ENCODE assay signal across 8 mouse cellular contexts in the genomic region with DNA sequence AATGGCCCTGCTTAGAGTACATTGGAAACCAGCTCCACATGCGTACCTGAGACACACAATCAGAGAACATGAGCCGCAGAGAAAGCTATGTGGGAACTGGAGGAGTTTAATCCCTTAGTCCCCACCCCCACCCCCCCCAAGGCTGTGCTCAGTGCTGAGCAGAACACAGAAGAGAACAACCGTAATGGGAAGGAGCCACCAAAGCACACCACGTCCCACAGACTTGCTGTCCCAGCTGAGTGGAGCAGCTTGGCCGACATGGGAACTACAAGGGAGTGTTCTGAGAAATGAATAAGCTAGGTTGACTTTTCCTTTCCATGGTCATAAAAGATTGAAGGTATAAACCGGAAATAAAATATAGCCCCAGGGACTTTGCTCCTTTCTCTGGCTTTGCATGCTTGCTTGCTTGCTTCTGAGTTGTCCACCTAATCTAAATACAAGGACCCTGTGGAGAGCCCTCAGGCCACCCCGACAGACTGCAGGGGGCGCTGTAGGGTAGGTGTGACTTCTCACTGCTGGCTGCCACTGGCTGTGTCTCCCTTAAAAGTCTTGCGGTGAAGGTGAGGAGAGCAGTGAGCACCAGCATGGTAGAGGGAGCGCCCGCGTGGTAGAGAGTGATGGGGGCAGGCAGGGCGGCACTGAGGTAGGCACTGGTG.
DNase-seq lines count a peak whose midpoint lies in the region; ATAC-seq and TF ChIP-seq lines count a peak whose summit lies in the region.

No protein-coding gene starts in this region.

- H3K27me3 ChIP-seq in lung, embryonic 14.5 days (ENCODE audit: insufficient read depth, low read length): no peaks in the 10 kb centered on the region
- H3K27me3 ChIP-seq in intestine, embryonic 15.5 days (replicated peaks): no peaks in the 10 kb centered on the region

- ATAC-seq in lung, embryonic 14.5 days (ENCODE audit: insufficient read depth): no peak
- ATAC-seq in intestine, embryonic 15.5 days: peak; percentile 46

- no peak overlapping the region for H3K27ac ChIP-seq in lung, embryonic 14.5 days (ENCODE audit: low read depth)
- H3K27ac ChIP-seq in bone marrow, adult 2 months (ENCODE audit: control insufficient read depth, insufficient read depth, low read depth, low read length, poor library complexity): no peak overlapping the region
- H3K27ac ChIP-seq in intestine, embryonic 15.5 days: no peak overlapping the region

- no peak overlapping the region for H3K4me3 ChIP-seq in lung, embryonic 14.5 days (ENCODE audit: low read depth, low read length)
- no peak overlapping the region for H3K4me3 ChIP-seq in lung, adult 2 months (replicated peaks; ENCODE audit: extremely low read depth, low read depth, low read length)
- H3K4me3 ChIP-seq in bone marrow, adult 2 months (replicated peaks; ENCODE audit: control insufficient read depth, low read depth, low read length): peak overlapping the region; percentile 29
- H3K4me3 ChIP-seq in intestine, embryonic 15.5 days (replicated peaks): no peak overlapping the region

- no peak overlapping the region for H3K4me2 ChIP-seq in lung, embryonic 14.5 days
- H3K4me2 ChIP-seq in intestine, embryonic 15.5 days (replicated peaks): no peak overlapping the region

- no peak for TF ChIP-seq POLR2A in lung, adult 2 months (IDR thresholded peaks at IDR 0.05; ENCODE audit: borderline replicate concordance, extremely low read depth, low read depth, low read length)
- TF ChIP-seq POLR2A in bone marrow, adult 2 months (IDR thresholded peaks at IDR 0.05; ENCODE audit: borderline replicate concordance, control insufficient read depth, low read depth, low read length): no peak

- WGBS in lung, embryonic 14.5 days: 56% methylated on average over 13 of the region's 13 CpGs
- WGBS in lung, adult 2 months: 71% methylated on average over 13 of the region's 13 CpGs
- 21% methylated on average over 13 of the region's 13 CpGs for WGBS in bone marrow, adult 2 months
- 58% methylated on average over 13 of the region's 13 CpGs for WGBS in intestine, embryonic 15.5 days

- H3K4me1 ChIP-seq in lung, embryonic 14.5 days (ENCODE audit: insufficient read depth): no peaks in the 10 kb centered on the region
- H3K4me1 ChIP-seq in lung, adult 2 months (ENCODE audit: control insufficient read depth, insufficient read depth, low read length): no peaks in the 10 kb centered on the region
- H3K4me1 ChIP-seq in bone marrow, adult 2 months (ENCODE audit: control insufficient read depth, insufficient read depth, low read length): peaks cover 2% of the 10 kb centered on the region; the same call in 1 of the 2 replicates
- peaks cover 16% of the 10 kb centered on the region for H3K4me1 ChIP-seq in intestine, embryonic 15.5 days (replicated peaks)

- peaks cover 6% of the 10 kb centered on the region for H3K36me3 ChIP-seq in lung, embryonic 14.5 days (ENCODE audit: insufficient read depth)
- H3K36me3 ChIP-seq in intestine, embryonic 15.5 days: no peaks in the 10 kb centered on the region

- TF ChIP-seq CTCF in lung, embryonic 14.5 days (IDR thresholded peaks at IDR 0.05; ENCODE audit: low read depth): peak; percentile 42
- no peak for TF ChIP-seq CTCF in lung, adult 2 months (IDR thresholded peaks at IDR 0.05; ENCODE audit: insufficient read depth, low read length)
- peak; percentile 65 for TF ChIP-seq CTCF in bone marrow, adult 2 months (IDR thresholded peaks at IDR 0.05; ENCODE audit: control insufficient read depth, insufficient read depth, low read length)

- no peaks in the 10 kb centered on the region for H3K9me3 ChIP-seq in lung, embryonic 14.5 days (ENCODE audit: low read depth, low read length)
- H3K9me3 ChIP-seq in intestine, embryonic 15.5 days: no peaks in the 10 kb centered on the region

- H3K9ac ChIP-seq in lung, embryonic 14.5 days: no peak overlapping the region
- no peak overlapping the region for H3K9ac ChIP-seq in intestine, embryonic 15.5 days

- peak; percentile 27 for DNase-seq in lung, embryonic 14.5 days
- no peak for DNase-seq in lung, adult 2 months
- peak; percentile 48 for DNase-seq in lung, postnatal 10 days
- no peak for DNase-seq in cerebellum, adult 11 months
- DNase-seq in urinary bladder, adult 18-20 months (ENCODE audit: low spot score in 2 of 2): no peak
- DNase-seq in layer of hippocampus, postnatal 14 days (ENCODE audit: low spot score in 2 of 2): no peak

Comparison
In these comparisons a context has a peak if more than half of its experiments do, and no peak if none do; other contexts are left out.
1. DNase-seq: peak in lung, embryonic 14.5 days (single experiment) and lung, postnatal 10 days (single experiment); none in lung, adult 2 months (single experiment), cerebellum, adult 11 months (single experiment), urinary bladder, adult 18-20 months (0 of 2) and layer of hippocampus, postnatal 14 days (0 of 2).